Mouse (Mus musculus) lung, postnatal 0 days (tissue): ENCODE results near the gene Cacna2d2.

Experiments
- CTCF ChIP-seq: IDR thresholded peaks from 2 replicates; pipeline ENCODE4 v1.5.1; 2016; ENCODE audit warnings: antibody characterized with exemption, mild to moderate bottlenecking
- EP300 ChIP-seq: IDR thresholded peaks from 2 replicates; pipeline ENCODE4 v1.6.1; 2016; ENCODE audit warnings: antibody characterized with exemption, mild to moderate bottlenecking, control low read depth

DNA sequence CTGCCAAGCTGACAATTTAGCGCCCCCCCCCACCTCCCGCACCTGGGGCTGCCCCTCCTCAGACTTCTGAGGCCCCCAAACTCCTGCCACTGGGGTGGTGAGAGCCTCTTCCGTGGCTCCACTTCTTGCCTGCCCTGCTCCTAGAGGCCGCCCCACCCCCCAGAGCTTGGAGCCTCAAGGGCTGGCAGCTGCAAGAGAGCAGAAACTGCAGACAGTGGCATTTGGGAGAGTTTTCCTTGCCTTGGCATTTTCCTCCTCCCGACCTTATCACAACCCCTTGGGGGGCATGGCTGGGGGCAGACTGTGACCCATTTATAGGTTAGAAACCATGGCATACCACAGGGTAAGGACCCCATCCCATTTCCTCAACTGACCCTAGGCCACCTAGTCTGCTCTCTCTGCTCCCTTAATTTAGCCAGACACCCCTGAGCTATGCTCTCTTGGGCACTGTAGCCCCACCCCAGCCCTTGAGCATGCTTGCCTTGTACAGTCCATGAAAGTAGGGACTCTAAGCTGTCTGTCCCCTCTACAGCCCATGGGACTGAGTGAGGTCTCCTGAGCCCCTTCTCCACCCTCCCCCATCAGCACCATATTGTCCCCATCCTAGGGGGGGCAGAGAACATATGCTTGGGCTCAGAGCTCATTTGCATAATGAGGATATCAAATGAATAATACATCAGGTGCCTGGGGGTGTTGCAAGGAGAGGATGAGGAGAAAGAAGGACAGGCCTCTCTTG lies 29.2 kb downstream of the Cacna2d2 start:
- TF ChIP-seq CTCF (no peak), EP300 (no peak)
